Mouse (Mus musculus): ENCODE measurements around the gene Plcb1. TPM values are rescaled to one million over a fixed set of nuclear protein-coding genes. Genes with fewer than 3 reads are reported as not detected.

Plcb1 gene
- polyA plus RNA-seq, 1 experiment, result 0.55 TPM

GRCm38 (mm10) chr2:135092588-135093162, 306.8 kb downstream of the Plcb1 start:
- TF ChIP-seq USF1 (IDR thresholded peaks at IDR 0.05; ENCODE audit: low read depth) (no peak), MAX (IDR thresholded peaks at IDR 0.05) (no peak), CTCF (IDR thresholded peaks at IDR 0.05; ENCODE audit: control insufficient read depth, insufficient read depth, insufficient read length) (no peak), FOSL1 (IDR thresholded peaks at IDR 0.05; ENCODE audit: insufficient read depth, low read length, poor library complexity, severe bottlenecking) (no peak), MYOG (IDR thresholded peaks at IDR 0.05; ENCODE audit: control insufficient read depth, extremely low read depth, insufficient read length) (no peak), CEBPB (IDR thresholded peaks at IDR 0.05; ENCODE audit: low read depth) (no peak), MYOD1 (IDR thresholded peaks at IDR 0.05; ENCODE audit: control insufficient read depth, insufficient read length, low read depth) (no peak)
- Histone ChIP-seq H3K27me3 (ENCODE audit: control insufficient read depth, insufficient read depth, insufficient read length) (no peaks in the 10 kb centered on the region), H3K36me3 (ENCODE audit: control insufficient read depth, insufficient read depth) (no peaks in the 10 kb centered on the region), H3ac (ENCODE audit: control insufficient read depth, insufficient read length, low read depth) (no peak overlapping the region), H3K79me3 (ENCODE audit: low read depth) (no peaks in the 10 kb centered on the region), H3K79me2 (ENCODE audit: control insufficient read depth, insufficient read depth) (no peaks in the 10 kb centered on the region), H3K4me3 (ENCODE audit: insufficient read depth, poor library complexity, severe bottlenecking) (no peak overlapping the region)

GRCm38 (mm10) chr2:135101292-135101691, 315.4 kb downstream of the Plcb1 start:
- Histone ChIP-seq H3ac (ENCODE audit: control insufficient read depth, insufficient read length, low read depth) (no peak overlapping the region), H3K27me3 (ENCODE audit: control insufficient read depth, insufficient read depth, insufficient read length) (no peaks in the 10 kb centered on the region), H3K36me3 (ENCODE audit: control insufficient read depth, insufficient read depth) (no peaks in the 10 kb centered on the region), H3K4me3 (ENCODE audit: insufficient read depth, poor library complexity, severe bottlenecking) (no peak overlapping the region), H3K79me3 (ENCODE audit: low read depth) (no peaks in the 10 kb centered on the region), H3K79me2 (ENCODE audit: control insufficient read depth, insufficient read depth) (no peaks in the 10 kb centered on the region)
- no peak for TF ChIP-seq MYOD1 (IDR thresholded peaks at IDR 0.05; ENCODE audit: control insufficient read depth, insufficient read length, low read depth)
- TF ChIP-seq USF1 (IDR thresholded peaks at IDR 0.05; ENCODE audit: low read depth), result no peak
- TF ChIP-seq FOSL1 (IDR thresholded peaks at IDR 0.05; ENCODE audit: insufficient read depth, low read length, poor library complexity, severe bottlenecking), result no peak
- TF ChIP-seq MAX (IDR thresholded peaks at IDR 0.05), result no peak
- TF ChIP-seq CEBPB (IDR thresholded peaks at IDR 0.05; ENCODE audit: low read depth), result no peak
- no peak for TF ChIP-seq MYOG (IDR thresholded peaks at IDR 0.05; ENCODE audit: control insufficient read depth, extremely low read depth, insufficient read length)
- no peak for TF ChIP-seq CTCF (IDR thresholded peaks at IDR 0.05; ENCODE audit: control insufficient read depth, insufficient read depth, insufficient read length)

GRCm38 (mm10) chr2:135101943-135102342, 316.1 kb downstream of the Plcb1 start:
- Histone ChIP-seq H3K79me3 (ENCODE audit: low read depth) (no peaks in the 10 kb centered on the region), H3K4me3 (ENCODE audit: insufficient read depth, poor library complexity, severe bottlenecking) (no peak overlapping the region), H3ac (ENCODE audit: control insufficient read depth, insufficient read length, low read depth) (no peak overlapping the region), H3K79me2 (ENCODE audit: control insufficient read depth, insufficient read depth) (no peaks in the 10 kb centered on the region), H3K36me3 (ENCODE audit: control insufficient read depth, insufficient read depth) (no peaks in the 10 kb centered on the region), H3K27me3 (ENCODE audit: control insufficient read depth, insufficient read depth, insufficient read length) (no peaks in the 10 kb centered on the region)
- TF ChIP-seq CTCF (IDR thresholded peaks at IDR 0.05; ENCODE audit: control insufficient read depth, insufficient read depth, insufficient read length) (no peak), FOSL1 (IDR thresholded peaks at IDR 0.05; ENCODE audit: insufficient read depth, low read length, poor library complexity, severe bottlenecking) (no peak), MYOG (IDR thresholded peaks at IDR 0.05; ENCODE audit: control insufficient read depth, extremely low read depth, insufficient read length) (no peak), MYOD1 (IDR thresholded peaks at IDR 0.05; ENCODE audit: control insufficient read depth, insufficient read length, low read depth) (no peak), MAX (IDR thresholded peaks at IDR 0.05) (no peak), USF1 (IDR thresholded peaks at IDR 0.05; ENCODE audit: low read depth) (no peak), CEBPB (IDR thresholded peaks at IDR 0.05; ENCODE audit: low read depth) (no peak)

GRCm38 (mm10) chr2:135106649-135107048, 320.8 kb downstream of the Plcb1 start:
- H3K79me2 ChIP-seq (ENCODE audit: control insufficient read depth, insufficient read depth), result no peaks in the 10 kb centered on the region
- no peaks in the 10 kb centered on the region for H3K36me3 ChIP-seq (ENCODE audit: control insufficient read depth, insufficient read depth)
- H3K27me3 ChIP-seq (ENCODE audit: control insufficient read depth, insufficient read depth, insufficient read length), result no peaks in the 10 kb centered on the region
- H3ac ChIP-seq (ENCODE audit: control insufficient read depth, insufficient read length, low read depth), result no peak overlapping the region
- TF ChIP-seq CEBPB (IDR thresholded peaks at IDR 0.05; ENCODE audit: low read depth), result no peak
- no peak for TF ChIP-seq MYOG (IDR thresholded peaks at IDR 0.05; ENCODE audit: control insufficient read depth, extremely low read depth, insufficient read length)
- TF ChIP-seq USF1 (IDR thresholded peaks at IDR 0.05; ENCODE audit: low read depth), result no peak
- TF ChIP-seq MAX (IDR thresholded peaks at IDR 0.05), result no peak
- no peak for TF ChIP-seq CTCF (IDR thresholded peaks at IDR 0.05; ENCODE audit: control insufficient read depth, insufficient read depth, insufficient read length)
- TF ChIP-seq FOSL1 (IDR thresholded peaks at IDR 0.05; ENCODE audit: insufficient read depth, low read length, poor library complexity, severe bottlenecking), result no peak
- no peak for TF ChIP-seq MYOD1 (IDR thresholded peaks at IDR 0.05; ENCODE audit: control insufficient read depth, insufficient read length, low read depth)
- no peaks in the 10 kb centered on the region for H3K79me3 ChIP-seq (ENCODE audit: low read depth)
- no peak overlapping the region for H3K4me3 ChIP-seq (ENCODE audit: insufficient read depth, poor library complexity, severe bottlenecking)

GRCm38 (mm10) chr2:135108607-135109006, 322.7 kb downstream of the Plcb1 start:
- no peaks in the 10 kb centered on the region for H3K79me2 ChIP-seq (ENCODE audit: control insufficient read depth, insufficient read depth)
- TF ChIP-seq FOSL1 (IDR thresholded peaks at IDR 0.05; ENCODE audit: insufficient read depth, low read length, poor library complexity, severe bottlenecking), result no peak
- TF ChIP-seq CEBPB (IDR thresholded peaks at IDR 0.05; ENCODE audit: low read depth), result no peak
- TF ChIP-seq MYOG (IDR thresholded peaks at IDR 0.05; ENCODE audit: control insufficient read depth, extremely low read depth, insufficient read length), result no peak
- TF ChIP-seq CTCF (IDR thresholded peaks at IDR 0.05; ENCODE audit: control insufficient read depth, insufficient read depth, insufficient read length), result no peak
- no peak for TF ChIP-seq MYOD1 (IDR thresholded peaks at IDR 0.05; ENCODE audit: control insufficient read depth, insufficient read length, low read depth)
- no peak for TF ChIP-seq USF1 (IDR thresholded peaks at IDR 0.05; ENCODE audit: low read depth)
- no peak for TF ChIP-seq MAX (IDR thresholded peaks at IDR 0.05)
- H3K4me3 ChIP-seq (ENCODE audit: insufficient read depth, poor library complexity, severe bottlenecking), result no peak overlapping the region
- H3ac ChIP-seq (ENCODE audit: control insufficient read depth, insufficient read length, low read depth), result no peak overlapping the region
- no peaks in the 10 kb centered on the region for H3K36me3 ChIP-seq (ENCODE audit: control insufficient read depth, insufficient read depth)
- H3K79me3 ChIP-seq (ENCODE audit: low read depth), result no peaks in the 10 kb centered on the region
- H3K27me3 ChIP-seq (ENCODE audit: control insufficient read depth, insufficient read depth, insufficient read length), result no peaks in the 10 kb centered on the region
